Mouse (Mus musculus) heart, adult 2 months (tissue): ENCODE data around the gene Btbd9.

Experiments used
- CTCF ChIP-seq: fragments of 200-600 bp; IDR thresholded peaks from 2 replicates; pipeline ENCODE4 v1.8.1; 2022; ENCODE audit warnings: antibody characterized with exemption, mild to moderate bottlenecking, moderate library complexity
- EP300 ChIP-seq: fragments of 200-500 bp; IDR thresholded peaks from 2 replicates; pipeline ENCODE4 v1.6.1; 2011; ENCODE audit warnings: low read depth, low read length, control low read depth; ENCODE audit not compliant: insufficient read depth
- POLR2A ChIP-seq: fragments of 200-500 bp; IDR thresholded peaks from 2 replicates; pipeline ENCODE4 v1.6.1; 2011; ENCODE audit warnings: mild to moderate bottlenecking, low read depth, low read length, control low read depth; ENCODE audit not compliant: insufficient read depth

- TF ChIP-seq CTCF (no peak), POLR2A (no peak), EP300 (no peak)
Measured at GRCm38 (mm10) chr17:30395261-30395660, 181.0 kb downstream of the Btbd9 start.
